Mouse (Mus musculus) intestine, postnatal 0 days (tissue): Measurements from ENCODE around the gene Mov10. TPM values are rescaled to one million over a fixed set of nuclear protein-coding genes. Genes with fewer than 3 reads are reported as not detected.
A peak's percentile ranks its signal among the peaks of the same experiment; 100 is the strongest.
"Not testable (repeated sequence)": the region's sequence is repeated elsewhere in the genome, so short reads cannot be mapped to it uniquely, and the experiment has no call there.

ENCODE experiments used
- ATAC-seq: fragments of 200-750 bp; cut with Nextera tagmentation; 2 replicates; pipeline ENCODE4 v1.8.0; 2017; ENCODE audit warnings: mild to moderate bottlenecking, moderate TSS enrichment, moderate library complexity
- H3K27ac ChIP-seq: fragments of 300-500 bp; sonication (generic); 2 replicates; pipeline ENCODE4 v1.5.1; 2014; ENCODE audit warnings: mild to moderate bottlenecking, low read depth, low read length, moderate library complexity
- H3K27me3 ChIP-seq: fragments of 300-500 bp; sonication (generic); replicated peaks from 2 replicates; pipeline ENCODE4 v1.6.1; 2014; ENCODE audit warnings: low read length, mixed read lengths; ENCODE audit not compliant: control insufficient read depth, insufficient read depth
- H3K36me3 ChIP-seq: fragments of 300-500 bp; sonication (generic); 2 replicates; pipeline ENCODE4 v1.6.1; 2014; ENCODE audit warnings: mild to moderate bottlenecking, moderate library complexity; ENCODE audit not compliant: control insufficient read depth, insufficient read depth
- H3K4me1 ChIP-seq: fragments of 300-500 bp; sonication (generic); replicated peaks from 2 replicates; pipeline ENCODE4 v1.6.1; 2014; ENCODE audit warnings: antibody characterized with exemption, low read length, mixed read lengths; ENCODE audit not compliant: control insufficient read depth, insufficient read depth
- H3K4me2 ChIP-seq: fragments of 300-500 bp; sonication (generic); replicated peaks from 2 replicates; pipeline ENCODE4 v1.6.1; 2014; ENCODE audit warnings: low read depth, mild to moderate bottlenecking, moderate library complexity
- H3K4me3 ChIP-seq: fragments of 300-500 bp; sonication (generic); 2 replicates; pipeline ENCODE4 v1.5.1; 2014; ENCODE audit warnings: low read depth, low read length
- H3K9ac ChIP-seq: fragments of 300-500 bp; sonication (generic); 2 replicates; pipeline ENCODE4 v1.6.1; 2014; ENCODE audit warnings: mild to moderate bottlenecking, low read depth, low read length
- H3K9me3 ChIP-seq: fragments of 300-500 bp; sonication (generic); 2 replicates; pipeline ENCODE4 v1.6.1; 2016; ENCODE audit warnings: mixed run types; ENCODE audit not compliant: control insufficient read depth
- CTCF ChIP-seq: sonication (generic); IDR thresholded peaks from 2 replicates; pipeline ENCODE4 v1.5.1; 2016; ENCODE audit warnings: low read depth, mild to moderate bottlenecking, control low read depth, antibody characterized with exemption, moderate library complexity
- WGBS: fragments of 180-500 bp; shearing (Covaris S2); extraction: QIAGEN DNeasy Blood & Tissue Kit; methylation state at CpG from one replicate; pipeline ENCODE4 v1.1.7; 2014; 5-methylcytosine and 5-hydroxymethylcytosine counted together
- polyA plus RNA-seq: library from polyadenylated mRNA; unstranded; fragments of >200 nt; fragmentation: Nextera tagmentation; extraction: Ambion mirVana; gene quantifications from 2 replicates; pipeline ENCODE4 v1.2.1, GENCODE M21; 2015

Gene Mov10
- polyA plus RNA-seq, 1 experiment from 2014 or later = 144 TPM

DNA sequence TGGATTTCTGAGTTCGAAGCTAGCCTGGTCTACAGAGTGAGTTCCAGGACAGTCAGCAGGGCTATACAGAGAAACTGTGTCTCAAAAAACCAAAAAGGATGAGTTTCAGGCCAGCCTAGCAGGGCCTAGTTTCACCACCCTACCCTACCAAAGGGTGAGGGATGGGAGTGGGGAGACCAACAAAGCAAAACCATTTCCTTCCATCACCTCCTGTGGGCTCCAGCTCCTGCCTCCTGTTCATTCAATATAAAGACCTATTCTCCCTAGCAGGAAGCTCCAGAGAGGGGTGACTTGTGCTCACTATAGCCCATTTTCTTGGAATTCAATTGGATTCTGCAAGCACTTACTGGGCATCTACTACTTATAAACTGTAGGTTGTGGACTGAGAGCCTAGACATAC is 3.6 kb downstream of the Mov10 start:
- 95% methylated on average over 1 of the region's 1 CpGs for WGBS
- no peak for ATAC-seq
- H3K27ac ChIP-seq = no peak overlapping the region

DNA sequence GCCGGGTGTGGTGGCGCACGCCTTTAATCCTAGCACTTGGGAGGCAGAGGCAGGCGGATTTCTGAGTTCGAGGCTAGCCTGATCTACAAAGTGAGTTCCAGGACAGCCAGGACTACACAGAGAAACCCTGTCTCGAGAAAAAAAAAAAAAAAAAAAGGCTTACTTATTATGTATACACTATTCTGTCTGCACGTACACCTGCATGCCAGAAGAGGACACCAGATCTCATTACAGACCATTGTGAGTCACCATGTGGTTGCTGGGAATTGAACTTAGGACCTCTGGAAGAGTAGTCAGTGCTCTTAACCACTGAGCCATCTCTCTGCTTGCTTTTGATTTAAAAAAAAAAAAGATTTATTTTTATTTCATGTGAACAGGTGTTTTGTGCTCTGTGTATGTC is 5.1 kb downstream of the Mov10 start:
- not testable (repeated sequence) for H3K4me2 ChIP-seq, H3K36me3 ChIP-seq, H3K4me1 ChIP-seq, H3K9me3 ChIP-seq, H3K9ac ChIP-seq, ATAC-seq, H3K27ac ChIP-seq, H3K4me3 ChIP-seq, H3K27me3 ChIP-seq
- 85% methylated on average over 7 of the region's 7 CpGs for WGBS
- TF ChIP-seq CTCF = 0 out of 2 replicates have a peak, but pooled peaks have one; percentile 8

More for the DNA sequence above, 3.6 kb downstream of the Mov10 start:
- no peak overlapping the region for H3K4me3 ChIP-seq
- TF ChIP-seq CTCF = no peak
- H3K4me2 ChIP-seq = no peak overlapping the region
- no peak overlapping the region for H3K9ac ChIP-seq
- peaks cover 4% of the 10 kb centered on the region; the same call in 1 of the 2 replicates for H3K36me3 ChIP-seq
- H3K9me3 ChIP-seq = no peaks in the 10 kb centered on the region
- H3K4me1 ChIP-seq = 0 out of 2 replicates have a peak, but pooled peaks cover 6% of the 10 kb centered on the region
- H3K27me3 ChIP-seq = no peaks in the 10 kb centered on the region

DNA sequence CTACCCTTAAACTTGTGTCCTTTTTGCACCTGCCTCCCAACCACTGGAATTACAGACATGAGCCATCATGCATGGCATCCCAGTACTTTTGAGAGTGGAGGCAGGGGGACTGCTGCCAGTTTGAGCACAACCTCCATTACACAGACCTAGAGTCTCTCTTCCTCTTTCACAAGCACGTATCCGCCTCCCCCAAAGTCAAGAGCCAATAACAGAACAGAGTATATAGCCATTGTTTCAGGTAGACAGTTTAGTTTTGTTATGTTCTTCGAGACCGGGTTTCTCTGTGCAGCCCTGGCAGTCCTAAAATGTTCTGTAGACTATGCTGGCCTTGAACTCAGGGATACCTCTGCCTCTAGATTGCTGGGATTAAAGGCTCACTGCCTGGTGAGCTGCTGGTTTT is 6.1 kb downstream of the Mov10 start:
- H3K4me3 ChIP-seq = no peak overlapping the region
- ATAC-seq = no peak
- 74% methylated on average over 4 of the region's 4 CpGs for WGBS
- no peak overlapping the region for H3K27ac ChIP-seq
- H3K36me3 ChIP-seq = peaks cover 4% of the 10 kb centered on the region; the same call in 1 of the 2 replicates
- no peaks in the 10 kb centered on the region for H3K9me3 ChIP-seq
- TF ChIP-seq CTCF = no peak
- H3K4me1 ChIP-seq = 0 out of 2 replicates have a peak, but pooled peaks cover 6% of the 10 kb centered on the region
- H3K4me2 ChIP-seq = no peak overlapping the region
- no peak overlapping the region for H3K9ac ChIP-seq
- no peaks in the 10 kb centered on the region for H3K27me3 ChIP-seq

GRCm38 (mm10) chr3:104811752-104812151 is 6.6 kb downstream of the Mov10 start:
- no peak overlapping the region for H3K4me2 ChIP-seq
- 13% methylated on average over 3 of the region's 3 CpGs for WGBS
- TF ChIP-seq CTCF = no peak
- no peaks in the 10 kb centered on the region for H3K27me3 ChIP-seq
- H3K9me3 ChIP-seq = no peaks in the 10 kb centered on the region
- no peak; the same call in 1 of the 2 replicates for ATAC-seq
- no peak overlapping the region for H3K27ac ChIP-seq
- H3K4me3 ChIP-seq = no peak overlapping the region
- H3K4me1 ChIP-seq = 0 out of 2 replicates have a peak, but pooled peaks cover 6% of the 10 kb centered on the region
- peaks cover 7% of the 10 kb centered on the region; the same call in 1 of the 2 replicates for H3K36me3 ChIP-seq
- no peak overlapping the region for H3K9ac ChIP-seq

DNA sequence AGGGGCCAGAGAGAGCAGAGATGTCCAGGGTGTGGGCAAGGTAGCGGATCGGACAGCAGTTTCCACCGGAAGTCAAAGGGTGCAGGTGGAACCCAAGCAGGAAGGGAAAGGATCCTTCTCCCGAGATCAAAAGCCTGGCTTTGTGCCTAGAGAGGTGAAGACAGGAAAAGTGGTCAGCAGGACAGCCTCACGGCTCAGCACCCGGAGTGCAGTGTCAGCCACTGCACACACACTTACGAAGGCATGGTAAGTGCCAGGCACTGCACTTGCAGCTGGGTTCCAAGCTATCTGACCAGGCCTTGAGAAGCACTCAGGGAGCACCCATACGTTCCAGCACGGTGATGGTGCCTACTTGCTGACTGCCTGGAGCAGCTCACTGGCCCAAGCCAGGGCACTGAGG is 12.8 kb downstream of the Mov10 start:
- Histone ChIP-seq H3K9ac (no peak overlapping the region), H3K9me3 (no peaks in the 10 kb centered on the region), H3K27ac (no peak overlapping the region), H3K36me3 (peaks cover 50% of the 10 kb centered on the region), H3K27me3 (no peaks in the 10 kb centered on the region), H3K4me3 (no peak overlapping the region), H3K4me2 (no peak overlapping the region), H3K4me1 (no peaks in the 10 kb centered on the region)
- 77% methylated on average over 9 of the region's 9 CpGs for WGBS
- ATAC-seq = 0 out of 2 replicates have a peak, but pooled peaks have one; percentile 5
- no peak for TF ChIP-seq CTCF

DNA sequence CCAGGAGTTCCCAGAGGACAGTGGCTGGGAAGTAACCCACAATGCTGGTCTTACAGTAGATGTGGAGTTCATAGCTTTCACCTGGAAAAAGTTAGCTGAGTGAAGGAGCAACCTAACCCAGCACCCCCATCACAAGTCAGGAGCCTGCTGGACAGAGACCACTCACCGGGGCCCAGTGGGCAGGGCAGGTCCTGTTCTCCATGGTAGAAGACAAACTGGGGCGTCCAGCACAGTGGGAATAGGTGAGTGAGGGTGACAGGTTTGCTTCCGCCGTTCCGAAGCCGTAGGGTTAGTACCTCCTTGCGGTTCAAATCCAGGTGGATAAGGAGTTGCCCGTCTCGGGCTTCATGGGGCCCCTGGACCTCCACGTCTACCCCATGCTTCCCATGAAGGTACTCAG is 14.1 kb downstream of the Mov10 start:
- WGBS = 90% methylated on average over 10 of the region's 10 CpGs
- Histone ChIP-seq H3K9me3 (no peaks in the 10 kb centered on the region), H3K4me1 (no peaks in the 10 kb centered on the region), H3K27ac (no peak overlapping the region), H3K4me2 (no peak overlapping the region), H3K27me3 (no peaks in the 10 kb centered on the region), H3K36me3 (peaks cover 62% of the 10 kb centered on the region), H3K4me3 (no peak overlapping the region), H3K9ac (no peak overlapping the region)
- TF ChIP-seq CTCF = no peak
- no peak for ATAC-seq

- no peak for TF ChIP-seq CTCF
- Histone ChIP-seq H3K4me1 (no peaks in the 10 kb centered on the region), H3K36me3 (peaks cover 77% of the 10 kb centered on the region), H3K4me2 (no peak overlapping the region), H3K9me3 (no peaks in the 10 kb centered on the region), H3K27me3 (no peaks in the 10 kb centered on the region), H3K4me3 (no peak overlapping the region), H3K9ac (no peak overlapping the region), H3K27ac (no peak overlapping the region)
- ATAC-seq = no peak
- 92% methylated on average over 6 of the region's 6 CpGs for whole genome bisulfite sequencing
These were observed 16.9 kb downstream of the Mov10 start for GRCm38 (mm10) chr3:104801481-104801880.
